Mouse (Mus musculus) ES-E14 (cell line): ENCODE results near the gene 1700067K01Rik. TPM values are rescaled to one million over a fixed set of nuclear protein-coding genes. Genes with fewer than 3 reads are reported as not detected.
"Not testable (repeated sequence)": the region's sequence is repeated elsewhere in the genome, so short reads cannot be mapped to it uniquely, and the experiment has no call there.

Experiments used
- DNase-seq: peaks from one replicate; pipeline ENCODE4 v3.0.0-alpha.2; 2013; ENCODE audit warnings: low read depth, low spot score
- H3K27ac ChIP-seq: 2 replicates; pipeline ENCODE4 v1.5.1; 2012; ENCODE audit warnings: low read depth, mild to moderate bottlenecking, low read length, moderate library complexity, mixed read lengths; ENCODE audit not compliant: poor library complexity, insufficient read depth, severe bottlenecking
- H3K36me3 ChIP-seq: 2 replicates; pipeline ENCODE4 v1.6.1; 2012; ENCODE audit warnings: mild to moderate bottlenecking, low read length, moderate library complexity, mixed read lengths; ENCODE audit not compliant: control insufficient read depth, poor library complexity, insufficient read depth, severe bottlenecking
- H3K4me1 ChIP-seq, 2 experiments: fragments of 150-350 bp in 1 of 2; sonication (generic) in 1 of 2; 2 replicates each; pipeline ENCODE4 v1.6.1; 2012; ENCODE audit warnings: low read length in 2 of 2, mild to moderate bottlenecking in 1 of 2, mixed read lengths in 1 of 2; ENCODE audit not compliant: control insufficient read depth in 2 of 2, insufficient read depth in 2 of 2, poor library complexity in 1 of 2
- H3K4me3 ChIP-seq, 2 experiments: fragments of 150-350 bp in 1 of 2; sonication (generic) in 1 of 2; 2 replicates each; pipeline ENCODE4 v1.5.1; 2012; ENCODE audit warnings: low read length in 2 of 2, low read depth in 1 of 2, mild to moderate bottlenecking in 1 of 2, mixed read lengths in 1 of 2; ENCODE audit not compliant: insufficient read depth in 1 of 2, poor library complexity in 1 of 2, severe bottlenecking in 1 of 2
- H3K9ac ChIP-seq: 2 replicates; pipeline ENCODE4 v1.6.1; 2012; ENCODE audit warnings: low read depth, mild to moderate bottlenecking, low read length, mixed read lengths; ENCODE audit not compliant: poor library complexity, insufficient read depth, severe bottlenecking
- H3K9me3 ChIP-seq: fragments of 150-350 bp; sonication (generic); 2 replicates; pipeline ENCODE4 v1.6.1; 2012; ENCODE audit warnings: low read depth, mild to moderate bottlenecking, low read length; ENCODE audit not compliant: control insufficient read depth, insufficient read depth
- CHD2 ChIP-seq: IDR thresholded peaks from 2 replicates; pipeline ENCODE4 v1.6.1; 2014; ENCODE audit warnings: mild to moderate bottlenecking, low read depth, low read length, inconsistent platforms
- HCFC1 ChIP-seq: IDR thresholded peaks from 2 replicates; pipeline ENCODE4 v1.6.1; 2012; ENCODE audit warnings: low read length, inconsistent platforms, borderline replicate concordance; ENCODE audit not compliant: insufficient read depth
- MAFK ChIP-seq: IDR thresholded peaks from 2 replicates; pipeline ENCODE4 v1.6.1; 2014; ENCODE audit warnings: mild to moderate bottlenecking, low read depth, low read length, inconsistent platforms; ENCODE audit not compliant: insufficient read depth
- ZC3H11A ChIP-seq: IDR thresholded peaks from 2 replicates; pipeline ENCODE4 v1.6.1; 2012; ENCODE audit warnings: low read depth, mild to moderate bottlenecking, inconsistent platforms, low read length, borderline replicate concordance
- ZNF384 ChIP-seq: IDR thresholded peaks from 2 replicates; pipeline ENCODE4 v1.6.1; 2012; ENCODE audit warnings: low read depth, low read length, inconsistent platforms
- in situ Hi-C, 2 experiments: fragments of 600-800 bp; cut with MboI; formaldehyde crosslinking; loops; one replicate each; pipeline ENCODE4 v1.15.1; 2025; ENCODE audit warnings: low sequenced_read_pairs in 2 of 2, inconsistent platforms in 1 of 2; ENCODE audit not compliant: unreplicated experiment in 2 of 2
- total RNA-seq: library from RNA; depleted of rRNA; stranded (reverse); fragments of 300-350 nt; gene quantifications from 2 replicates; pipeline ENCODE4 v1.2.3, GENCODE M21; 2012

Gene 1700067K01Rik
- total RNA-seq, 1 experiment, result 1.2 TPM

DNA sequence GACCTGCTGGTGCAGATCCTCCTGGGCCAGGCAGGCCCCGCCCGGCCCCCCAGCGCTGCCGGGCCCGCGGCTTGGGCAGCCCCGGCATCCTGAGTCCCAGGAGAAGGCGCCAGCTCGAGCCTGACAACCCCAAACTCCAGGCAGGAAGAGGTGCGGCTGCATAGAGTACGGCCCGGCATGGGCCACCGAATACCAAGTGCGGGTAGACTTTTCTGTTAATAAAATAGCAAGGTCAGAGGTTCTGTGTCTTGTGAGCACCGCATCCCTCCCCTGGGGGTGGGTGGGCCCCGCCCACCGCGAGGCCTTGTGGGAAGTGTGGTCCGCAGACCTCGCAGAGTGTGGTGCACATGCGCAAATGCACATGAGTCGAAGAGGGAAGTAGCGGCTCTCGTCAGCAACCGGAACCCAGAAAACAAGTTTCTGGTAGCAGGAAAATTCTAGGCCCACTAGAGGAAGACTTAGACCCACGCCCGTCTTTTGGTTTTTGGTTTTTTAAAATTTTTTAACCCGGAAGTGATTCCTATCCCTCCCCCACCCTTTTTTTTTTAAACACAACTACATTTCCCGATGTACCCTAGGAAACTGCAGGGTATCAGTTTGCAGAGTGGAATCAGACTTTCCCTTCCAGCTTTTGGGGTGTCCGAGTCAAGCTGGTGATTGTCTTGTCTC lies 3.4 kb downstream of the 1700067K01Rik start:
- H3K27ac ChIP-seq, result peak overlapping the region; percentile 61
- peaks cover 13 to 14% of the 10 kb centered on the region in 2 experiments for H3K4me1 ChIP-seq
- H3K9ac ChIP-seq, result peak overlapping the region; percentile 70
- in situ Hi-C loops, result no loop called here
- H3K9me3 ChIP-seq, result no peaks in the 10 kb centered on the region
- peaks cover 13% of the 10 kb centered on the region for H3K36me3 ChIP-seq
- DNase-seq, result peak; percentile 87
- TF ChIP-seq ZC3H11A, result no peak
- peak; percentile 89 for TF ChIP-seq HCFC1
- peak; percentile 73; the same call in 1 of the 2 replicates for TF ChIP-seq CHD2
- TF ChIP-seq ZNF384, result peak; percentile 94
- TF ChIP-seq MAFK, result no peak
- peak overlapping the region; percentile 69 to 76 for H3K4me3 ChIP-seq

GRCm38 (mm10) chr8:84005502-84005901 lies 4.2 kb downstream of the 1700067K01Rik start:
- H3K9ac ChIP-seq, DNase-seq, H3K27ac ChIP-seq, H3K9me3 ChIP-seq, H3K36me3 ChIP-seq, in situ Hi-C loops, H3K4me3 ChIP-seq: not testable (repeated sequence)
- H3K4me1 ChIP-seq, result peaks cover 13 to 17% of the 10 kb centered on the region in 2 experiments

- in situ Hi-C loops, result no loop called here
- DNase-seq, result peak; percentile 68
- no peak for TF ChIP-seq HCFC1
- no peak for TF ChIP-seq ZC3H11A
- no peak for TF ChIP-seq CHD2
- TF ChIP-seq MAFK, result no peak
- TF ChIP-seq ZNF384, result no peak
- Histone ChIP-seq H3K4me1 (peaks cover 9 to 13% of the 10 kb centered on the region in 2 experiments; a peak in 3 of 4 replicates), H3K27ac (no peak overlapping the region), H3K9me3 (no peaks in the 10 kb centered on the region), H3K4me3 (no peak overlapping the region), H3K36me3 (no peaks in the 10 kb centered on the region), H3K9ac (no peak overlapping the region)
Measured at GRCm38 (mm10) chr8:84008362-84008761, 7.1 kb downstream of the 1700067K01Rik start.

DNA sequence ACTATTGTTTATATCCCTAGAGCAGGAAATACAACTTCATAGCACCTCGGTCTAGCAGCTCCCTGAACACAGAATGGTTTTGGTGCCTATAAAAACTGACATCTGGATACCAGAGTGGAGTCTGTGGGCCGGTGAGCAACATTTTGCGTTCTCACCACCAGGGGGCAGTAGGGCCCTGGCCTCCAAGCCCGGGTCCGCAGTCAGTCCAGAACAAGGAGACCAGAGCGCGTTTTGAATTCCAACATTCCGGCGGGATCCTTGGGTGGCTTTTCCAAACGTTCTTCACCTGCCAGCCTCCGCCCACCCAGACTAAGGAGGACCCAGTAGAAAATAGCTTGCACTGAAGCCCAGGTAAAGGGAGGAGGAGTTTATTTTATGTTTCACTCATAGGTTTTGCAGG lies 8.6 kb downstream of the 1700067K01Rik start:
- Histone ChIP-seq H3K4me3 (peak overlapping the region; percentile 72 to 79), H3K36me3 (no peaks in the 10 kb centered on the region), H3K9ac (no peak overlapping the region), H3K4me1 (peaks cover 7 to 9% of the 10 kb centered on the region in 2 experiments; a peak in 3 of 4 replicates), H3K9me3 (no peaks in the 10 kb centered on the region), H3K27ac (no peak overlapping the region)
- peak; percentile 83 for DNase-seq
- in situ Hi-C loops, result loop anchor here in 1 of 2 experiments (10.0 kb wide), 1 partner anchor 345 kb away; no protein-coding TSS in a partner anchor
- TF ChIP-seq ZC3H11A, result peak; percentile 46; the same call in 1 of the 2 replicates
- no peak for TF ChIP-seq ZNF384
